Mouse (Mus musculus): ENCODE measurements at regions not wholly inside any gene's neighbourhood (a gene's known extent, or its start where the extent isn't known, plus 50 kb on each side); places are given as distances from the start of the nearest gene placed in this dataset.

GRCm38 (mm10) chr8:64488057-64488456 lies 204.8 kb downstream of the Cpe start:
- no peaks in the 10 kb centered on the region for H3K9me3 ChIP-seq (ENCODE audit: control insufficient read depth, low read length)
- H3K36me3 ChIP-seq (ENCODE audit: control insufficient read depth, insufficient read depth, low read length), result no peaks in the 10 kb centered on the region
- H3K4me2 ChIP-seq (ENCODE audit: low read depth, low read length), result no peak overlapping the region
- no peaks in the 10 kb centered on the region for H3K4me1 ChIP-seq (ENCODE audit: control insufficient read depth, insufficient read depth, low read length)
- H3K27ac ChIP-seq (ENCODE audit: low read length), result no peak overlapping the region
- ATAC-seq, result no peak
- no peaks in the 10 kb centered on the region for H3K27me3 ChIP-seq (replicated peaks; ENCODE audit: control insufficient read depth, insufficient read depth, low read length)
- WGBS, result 83% methylated on average over 3 of the region's 3 CpGs
- no peak overlapping the region for H3K4me3 ChIP-seq (ENCODE audit: low read length)
- no peak overlapping the region for H3K9ac ChIP-seq (ENCODE audit: low read depth, low read length)

GRCm38 (mm10) chr8:64473276-64473675 lies 219.6 kb downstream of the Cpe start:
- no peak overlapping the region for H3K4me3 ChIP-seq (ENCODE audit: low read length)
- H3K9me3 ChIP-seq (ENCODE audit: control insufficient read depth, low read length), result no peaks in the 10 kb centered on the region
- no peak overlapping the region for H3K27ac ChIP-seq (ENCODE audit: low read length)
- H3K9ac ChIP-seq (ENCODE audit: low read depth, low read length), result no peak overlapping the region
- H3K4me1 ChIP-seq (ENCODE audit: control insufficient read depth, insufficient read depth, low read length), result no peaks in the 10 kb centered on the region
- no peaks in the 10 kb centered on the region for H3K27me3 ChIP-seq (replicated peaks; ENCODE audit: control insufficient read depth, insufficient read depth, low read length)
- H3K36me3 ChIP-seq (ENCODE audit: control insufficient read depth, insufficient read depth, low read length), result no peaks in the 10 kb centered on the region
- no peak overlapping the region for H3K4me2 ChIP-seq (ENCODE audit: low read depth, low read length)
- no peak for ATAC-seq

- no peaks in the 10 kb centered on the region for H3K4me1 ChIP-seq (ENCODE audit: control insufficient read depth, insufficient read depth, low read length)
- no peaks in the 10 kb centered on the region for H3K27me3 ChIP-seq (replicated peaks; ENCODE audit: control insufficient read depth, insufficient read depth, low read length)
- H3K4me3 ChIP-seq (ENCODE audit: low read length), result no peak overlapping the region
- H3K9ac ChIP-seq (ENCODE audit: low read depth, low read length), result no peak overlapping the region
- no peak overlapping the region for H3K4me2 ChIP-seq (ENCODE audit: low read depth, low read length)
- H3K9me3 ChIP-seq (ENCODE audit: control insufficient read depth, low read length), result no peaks in the 10 kb centered on the region
- H3K27ac ChIP-seq (ENCODE audit: low read length), result no peak overlapping the region
- no peaks in the 10 kb centered on the region for H3K36me3 ChIP-seq (ENCODE audit: control insufficient read depth, insufficient read depth, low read length)
- ATAC-seq, result no peak
- WGBS, result 83% methylated on average over 1 of the region's 1 CpGs
Observed at GRCm38 (mm10) chr8:64472801-64473270, 220.0 kb downstream of the Cpe start.

- no peak overlapping the region for H3K4me2 ChIP-seq (ENCODE audit: low read depth, low read length)
- ATAC-seq, result no peak
- H3K27me3 ChIP-seq (replicated peaks; ENCODE audit: control insufficient read depth, insufficient read depth, low read length), result no peaks in the 10 kb centered on the region
- no peaks in the 10 kb centered on the region for H3K4me1 ChIP-seq (ENCODE audit: control insufficient read depth, insufficient read depth, low read length)
- no peak overlapping the region for H3K27ac ChIP-seq (ENCODE audit: low read length)
- H3K4me3 ChIP-seq (ENCODE audit: low read length), result no peak overlapping the region
- WGBS, result 80% methylated on average over 4 of the region's 4 CpGs
- no peak overlapping the region for H3K9ac ChIP-seq (ENCODE audit: low read depth, low read length)
- H3K36me3 ChIP-seq (ENCODE audit: control insufficient read depth, insufficient read depth, low read length), result no peaks in the 10 kb centered on the region
- no peaks in the 10 kb centered on the region for H3K9me3 ChIP-seq (ENCODE audit: control insufficient read depth, low read length)
Observed at GRCm38 (mm10) chr8:64461136-64461535, 231.7 kb downstream of the Cpe start.

- Histone ChIP-seq H3K4me1 (ENCODE audit: control insufficient read depth, insufficient read depth, low read length) (no peaks in the 10 kb centered on the region), H3K27me3 (replicated peaks; ENCODE audit: control insufficient read depth, insufficient read depth, low read length) (no peaks in the 10 kb centered on the region), H3K9me3 (ENCODE audit: control insufficient read depth, low read length) (no peaks in the 10 kb centered on the region), H3K4me3 (ENCODE audit: low read length) (no peak overlapping the region), H3K4me2 (ENCODE audit: low read depth, low read length) (no peak overlapping the region), H3K9ac (ENCODE audit: low read depth, low read length) (no peak overlapping the region), H3K36me3 (ENCODE audit: control insufficient read depth, insufficient read depth, low read length) (no peaks in the 10 kb centered on the region), H3K27ac (ENCODE audit: low read length) (no peak overlapping the region)
- ATAC-seq, result no peak
- 84% methylated on average over 5 of the region's 5 CpGs for WGBS
Observed at GRCm38 (mm10) chr8:64456970-64457369, 235.9 kb downstream of the Cpe start.

- no peak for ATAC-seq
- Histone ChIP-seq H3K9ac (ENCODE audit: low read depth, low read length) (no peak overlapping the region), H3K4me2 (ENCODE audit: low read depth, low read length) (no peak overlapping the region), H3K36me3 (ENCODE audit: control insufficient read depth, insufficient read depth, low read length) (no peaks in the 10 kb centered on the region), H3K4me3 (ENCODE audit: low read length) (no peak overlapping the region), H3K9me3 (ENCODE audit: control insufficient read depth, low read length) (no peaks in the 10 kb centered on the region), H3K27me3 (replicated peaks; ENCODE audit: control insufficient read depth, insufficient read depth, low read length) (no peaks in the 10 kb centered on the region), H3K4me1 (ENCODE audit: control insufficient read depth, insufficient read depth, low read length) (no peaks in the 10 kb centered on the region), H3K27ac (ENCODE audit: low read length) (no peak overlapping the region)
- WGBS, result 74% methylated on average over 4 of the region's 4 CpGs
Observed at GRCm38 (mm10) chr8:64454736-64455135, 238.1 kb downstream of the Cpe start.

GRCm38 (mm10) chr8:64445366-64445765 lies 239.3 kb upstream of the Tll1 start:
- Histone ChIP-seq H3K27ac (ENCODE audit: low read length) (no peak overlapping the region), H3K4me2 (ENCODE audit: low read depth, low read length) (no peak overlapping the region), H3K4me1 (ENCODE audit: control insufficient read depth, insufficient read depth, low read length) (no peaks in the 10 kb centered on the region), H3K4me3 (ENCODE audit: low read length) (no peak overlapping the region), H3K9me3 (ENCODE audit: control insufficient read depth, low read length) (no peaks in the 10 kb centered on the region), H3K9ac (ENCODE audit: low read depth, low read length) (no peak overlapping the region), H3K36me3 (ENCODE audit: control insufficient read depth, insufficient read depth, low read length) (no peaks in the 10 kb centered on the region), H3K27me3 (replicated peaks; ENCODE audit: control insufficient read depth, insufficient read depth, low read length) (no peaks in the 10 kb centered on the region)
- ATAC-seq, result no peak
- 77% methylated on average over 3 of the region's 3 CpGs for WGBS

- H3K9me3 ChIP-seq (ENCODE audit: control insufficient read depth, low read length), result no peaks in the 10 kb centered on the region
- 73% methylated on average over 5 of the region's 5 CpGs for WGBS
- H3K36me3 ChIP-seq (ENCODE audit: control insufficient read depth, insufficient read depth, low read length), result no peaks in the 10 kb centered on the region
- no peak overlapping the region for H3K27ac ChIP-seq (ENCODE audit: low read length)
- no peak for ATAC-seq
- H3K4me1 ChIP-seq (ENCODE audit: control insufficient read depth, insufficient read depth, low read length), result no peaks in the 10 kb centered on the region
- H3K4me3 ChIP-seq (ENCODE audit: low read length), result no peak overlapping the region
- H3K27me3 ChIP-seq (replicated peaks; ENCODE audit: control insufficient read depth, insufficient read depth, low read length), result no peaks in the 10 kb centered on the region
- no peak overlapping the region for H3K4me2 ChIP-seq (ENCODE audit: low read depth, low read length)
- no peak overlapping the region for H3K9ac ChIP-seq (ENCODE audit: low read depth, low read length)
Observed at GRCm38 (mm10) chr8:64444429-64444828, 238.4 kb upstream of the Tll1 start.

GRCm38 (mm10) chr8:64438489-64438888 lies 232.4 kb upstream of the Tll1 start:
- WGBS, result 62% methylated on average over 5 of the region's 5 CpGs
- Histone ChIP-seq H3K36me3 (ENCODE audit: control insufficient read depth, insufficient read depth, low read length) (no peaks in the 10 kb centered on the region), H3K4me3 (ENCODE audit: low read length) (no peak overlapping the region), H3K9ac (ENCODE audit: low read depth, low read length) (no peak overlapping the region), H3K4me1 (ENCODE audit: control insufficient read depth, insufficient read depth, low read length) (no peaks in the 10 kb centered on the region), H3K27me3 (replicated peaks; ENCODE audit: control insufficient read depth, insufficient read depth, low read length) (no peaks in the 10 kb centered on the region), H3K9me3 (ENCODE audit: control insufficient read depth, low read length) (no peaks in the 10 kb centered on the region), H3K27ac (ENCODE audit: low read length) (no peak overlapping the region), H3K4me2 (ENCODE audit: low read depth, low read length) (no peak overlapping the region)
- no peak for ATAC-seq

- no peak overlapping the region for H3K9ac ChIP-seq (ENCODE audit: low read depth, low read length)
- WGBS, result 85% methylated on average over 7 of the region's 7 CpGs
- no peak for ATAC-seq
- H3K4me3 ChIP-seq (ENCODE audit: low read length), result no peak overlapping the region
- H3K27me3 ChIP-seq (replicated peaks; ENCODE audit: control insufficient read depth, insufficient read depth, low read length), result no peaks in the 10 kb centered on the region
- H3K9me3 ChIP-seq (ENCODE audit: control insufficient read depth, low read length), result no peaks in the 10 kb centered on the region
- no peaks in the 10 kb centered on the region for H3K4me1 ChIP-seq (ENCODE audit: control insufficient read depth, insufficient read depth, low read length)
- no peak overlapping the region for H3K4me2 ChIP-seq (ENCODE audit: low read depth, low read length)
- H3K27ac ChIP-seq (ENCODE audit: low read length), result no peak overlapping the region
- H3K36me3 ChIP-seq (ENCODE audit: control insufficient read depth, insufficient read depth, low read length), result no peaks in the 10 kb centered on the region
Observed at GRCm38 (mm10) chr8:64434648-64435047, 228.6 kb upstream of the Tll1 start.

Measured in intestine, embryonic 16.5 days (tissue).